Comparison of ENCODE assay signal across 27 mouse cellular contexts in the genomic region with DNA sequence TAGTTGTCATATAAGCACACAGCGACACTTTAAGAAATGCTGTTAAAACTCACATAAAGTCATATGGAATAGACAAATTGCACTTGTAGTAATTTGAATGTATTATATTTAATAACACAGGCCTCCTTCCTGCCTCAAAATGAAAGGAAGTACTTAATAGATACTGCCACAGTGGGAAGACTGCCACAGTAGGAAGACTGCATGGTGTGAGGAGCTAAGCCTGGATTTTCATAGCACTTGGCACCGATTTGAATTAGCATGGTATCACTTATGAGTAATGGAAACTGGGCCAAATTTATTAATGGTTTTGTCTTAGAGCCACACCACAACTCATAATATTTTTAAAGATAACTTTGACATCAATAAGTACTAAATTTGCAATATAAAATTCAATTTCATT. TPM values are rescaled to one million over a fixed set of nuclear protein-coding genes. Genes with fewer than 3 reads are reported as not detected.
DNase-seq lines count a peak whose midpoint lies in the region; ATAC-seq and TF ChIP-seq lines count a peak whose summit lies in the region.
"Had no signal": no experiment of that assay in that cellular context is flagged by ENCODE, and none has a peak within 500 bp of the region (broad histone marks: within the 10 kb centered on the region; RNA-seq: fewer than 3 reads in every experiment).

No protein-coding gene starts in this region.

- H3K36me3 ChIP-seq in midbrain, postnatal 0 days (ENCODE audit: insufficient read depth, low read length) = no peaks in the 10 kb centered on the region
- no peaks in the 10 kb centered on the region for H3K36me3 ChIP-seq in midbrain, embryonic 16.5 days (ENCODE audit: control insufficient read depth, insufficient read depth, low read length)
- H3K36me3 ChIP-seq: forebrain, embryonic 10.5 days; heart, embryonic 10.5 days; heart, embryonic 13.5 days; hindbrain, embryonic 15.5 days; intestine, embryonic 15.5 days had no signal

- H3K4me2 ChIP-seq in midbrain, postnatal 0 days (ENCODE audit: low read depth, low read length, poor library complexity, severe bottlenecking) = no peak overlapping the region
- no peak overlapping the region for H3K4me2 ChIP-seq in midbrain, embryonic 16.5 days (ENCODE audit: low read length)
- H3K4me2 ChIP-seq: forebrain, embryonic 13.5 days; heart, embryonic 13.5 days; hindbrain, embryonic 15.5 days; intestine, embryonic 15.5 days had no signal

- DNase-seq in cerebellum, postnatal 25 days = peak; percentile 6 to 39
- DNase-seq in cerebellum, adult 9-10 months = no peak
- peak; percentile 25 for DNase-seq in midbrain, postnatal 0 days (ENCODE audit: low spot score)
- DNase-seq in telencephalon, adult 2 months (ENCODE audit: low read depth, low spot score) = peak; percentile 3
- DNase-seq in gastrocnemius, postnatal 14 days = no peak
- DNase-seq: adrenal gland, adult 2 months; adrenal gland, postnatal 14 days; cerebellum, adult 8-10 months; gastrocnemius, postnatal 36 days; heart, adult 2 months; heart, postnatal 14 days; heart, postnatal 4 days; kidney, adult 11 months had no signal

- no peaks in the 10 kb centered on the region for H3K4me1 ChIP-seq in midbrain, postnatal 0 days (ENCODE audit: insufficient read depth, low read length)
- no peaks in the 10 kb centered on the region for H3K4me1 ChIP-seq in midbrain, embryonic 16.5 days (ENCODE audit: control insufficient read depth, insufficient read depth, low read length)
- H3K4me1 ChIP-seq: forebrain, embryonic 10.5 days; forebrain, embryonic 13.5 days; heart, embryonic 10.5 days; heart, embryonic 13.5 days; hindbrain, embryonic 15.5 days; intestine, embryonic 15.5 days had no signal

- no peak overlapping the region for H3K4me3 ChIP-seq in midbrain, postnatal 0 days (ENCODE audit: low read depth, low read length)
- H3K4me3 ChIP-seq in midbrain, embryonic 16.5 days (ENCODE audit: low read depth, low read length) = no peak overlapping the region
- H3K4me3 ChIP-seq: forebrain, embryonic 10.5 days; forebrain, embryonic 13.5 days; heart, adult 2 months; heart, embryonic 10.5 days; heart, embryonic 13.5 days; hindbrain, embryonic 15.5 days; intestine, embryonic 15.5 days had no signal

- ATAC-seq in midbrain, postnatal 0 days (ENCODE audit: low FRiP score) = no peak
- ATAC-seq in midbrain, embryonic 16.5 days = no peak
- ATAC-seq: CD4-positive, CD25-positive, alpha-beta regulatory T cell, adult 4 months; forebrain, embryonic 13.5 days; intestine, embryonic 15.5 days had no signal

- no peak overlapping the region for H3K27ac ChIP-seq in midbrain, postnatal 0 days (ENCODE audit: low read depth, low read length)
- H3K27ac ChIP-seq in midbrain, embryonic 16.5 days (ENCODE audit: low read length) = no peak overlapping the region
- H3K27ac ChIP-seq: forebrain, embryonic 10.5 days; forebrain, embryonic 13.5 days; heart, adult 2 months; heart, embryonic 10.5 days; heart, embryonic 13.5 days; hindbrain, embryonic 15.5 days; intestine, embryonic 15.5 days had no signal

- H3K9ac ChIP-seq in midbrain, postnatal 0 days (replicated peaks; ENCODE audit: low read length, poor library complexity, severe bottlenecking) = no peak overlapping the region
- H3K9ac ChIP-seq in midbrain, embryonic 16.5 days (ENCODE audit: low read depth, low read length) = no peak overlapping the region
- H3K9ac ChIP-seq: forebrain, embryonic 13.5 days; heart, embryonic 13.5 days; hindbrain, embryonic 15.5 days; intestine, embryonic 15.5 days had no signal

- intact Hi-C loops in gastrocnemius, postnatal 14 days (cut with DNase I; ENCODE audit: low total_unique reads) = no loop called here

- H3K9me3 ChIP-seq in midbrain, postnatal 0 days (ENCODE audit: low read length) = no peaks in the 10 kb centered on the region
- no peaks in the 10 kb centered on the region for H3K9me3 ChIP-seq in midbrain, embryonic 16.5 days (replicated peaks; ENCODE audit: control insufficient read depth, low read length, poor library complexity, severe bottlenecking)
- H3K9me3 ChIP-seq: forebrain, embryonic 10.5 days; forebrain, embryonic 13.5 days; heart, embryonic 10.5 days; heart, embryonic 13.5 days; hindbrain, embryonic 15.5 days; intestine, embryonic 15.5 days had no signal

- TF ChIP-seq CTCF in midbrain, postnatal 0 days (IDR thresholded peaks at IDR 0.05) = no peak

- H3K27me3 ChIP-seq in midbrain, postnatal 0 days (ENCODE audit: insufficient read depth, low read length) = no peaks in the 10 kb centered on the region
- H3K27me3 ChIP-seq in midbrain, embryonic 16.5 days (ENCODE audit: control insufficient read depth, insufficient read depth, low read depth, low read length) = no peaks in the 10 kb centered on the region
- H3K27me3 ChIP-seq: forebrain, embryonic 13.5 days; heart, embryonic 13.5 days; hindbrain, embryonic 15.5 days; intestine, embryonic 15.5 days had no signal

- 78% methylated on average over 2 of the region's 2 CpGs for WGBS in midbrain, postnatal 0 days
- 85% methylated on average over 2 of the region's 2 CpGs for WGBS in midbrain, embryonic 16.5 days

RNA-seq across cellular contexts. Expression of a gene that starts 53.0 kb away (rescaled TPM):
- total RNA-seq in midbrain, postnatal 0 days (2014; rRNA removed) = 0.44 and 0.66 TPM in 2 replicates
- polyA plus RNA-seq in midbrain, postnatal 0 days (2015; fragmentation: Nextera tagmentation; extraction: Ambion mirVana) = 0.06 and 0.09 TPM in 2 replicates
- polyA plus RNA-seq in midbrain, embryonic 16.5 days (2015; fragmentation: Nextera tagmentation; extraction: Ambion mirVana) = 0.18 and 0.25 TPM in 2 replicates
- not detected for total RNA-seq in gastrocnemius, postnatal 14 days (2021)
- total RNA-seq: adrenal gland, adult 2 months; adrenal gland, postnatal 14 days; adrenal gland, postnatal 4 days; gastrocnemius, adult 8-10 months; gastrocnemius, postnatal 36 days; granulocyte monocyte progenitor cell, adult 5-6 weeks; heart, postnatal 4 days; MEL had no signal
- polyA plus RNA-seq: adrenal gland, adult 2 months; C2C12; CD4-positive, CD25-positive, alpha-beta regulatory T cell, adult 4 months; embryonic facial prominence, embryonic 11.5 days; heart, embryonic 10.5 days; heart, embryonic 13.5 days had no signal

Comparison
In these comparisons a context has a peak if more than half of its experiments do, and no peak if none do; other contexts are left out.
1. DNase-seq: peak in cerebellum, postnatal 25 days (2 of 2), midbrain, postnatal 0 days (single experiment) and telencephalon, adult 2 months (single experiment); none in cerebellum, adult 9-10 months (single experiment) and gastrocnemius, postnatal 14 days (single experiment).